Mouse (Mus musculus) left cerebral cortex, postnatal 25 days (tissue): Measurements from ENCODE around the gene Kcmf1. TPM values are rescaled to one million over a fixed set of nuclear protein-coding genes. Genes with fewer than 3 reads are reported as not detected.

ENCODE experiments used
- DNase-seq, 2 experiments: peaks; one replicate each; pipeline ENCODE4 v3.0.0; 2022; ENCODE audit warnings: low spot score in 2 of 2, mixed read lengths in 1 of 2
- intact Hi-C: fragments of 180-260 bp; cut with DNase I; formaldehyde crosslinking; loops from one replicate; pipeline ENCODE4 v1.15.1; 2025
- total RNA-seq, 2 experiments: library from RNA; stranded (reverse); gene quantifications; 2 replicates each; pipeline ENCODE4 v1.2.3; 2021

Kcmf1 gene
- total RNA-seq, 2 experiments from 2014 or later: 69.5 TPM

- intact Hi-C loops: no loop called here
These were observed 2.6 kb upstream of the Kcmf1 start for GRCm38 (mm10) chr6:72902254-72902990.

GRCm38 (mm10) chr6:72900952-72901351 is 1.2 kb upstream of the Kcmf1 start:
- no peak for DNase-seq
- intact Hi-C loops: no loop called here

More at GRCm38 (mm10) chr6:72902254-72902990, 2.6 kb upstream of the Kcmf1 start:
- no peak for DNase-seq

- DNase-seq: peak; percentile 51 to 67
- intact Hi-C loops: loop anchor here (5.0 kb wide), 1 partner anchor 52 kb away; no protein-coding TSS in a partner anchor
These were observed 488 bp downstream of the Kcmf1 start for GRCm38 (mm10) chr6:72899201-72899780.

- DNase-seq: peak; percentile 63 to 66
- intact Hi-C loops: loop anchor here (5.0 kb wide), 1 partner anchor 51 kb away; no protein-coding TSS in a partner anchor
These were observed 1.3 kb downstream of the Kcmf1 start for GRCm38 (mm10) chr6:72898244-72899200.

- DNase-seq: no peak
- intact Hi-C loops: loop anchor here (5.0 kb wide), 1 partner anchor 48 kb away; no protein-coding TSS in a partner anchor
These were observed 4.8 kb downstream of the Kcmf1 start for GRCm38 (mm10) chr6:72895000-72895399.

DNA sequence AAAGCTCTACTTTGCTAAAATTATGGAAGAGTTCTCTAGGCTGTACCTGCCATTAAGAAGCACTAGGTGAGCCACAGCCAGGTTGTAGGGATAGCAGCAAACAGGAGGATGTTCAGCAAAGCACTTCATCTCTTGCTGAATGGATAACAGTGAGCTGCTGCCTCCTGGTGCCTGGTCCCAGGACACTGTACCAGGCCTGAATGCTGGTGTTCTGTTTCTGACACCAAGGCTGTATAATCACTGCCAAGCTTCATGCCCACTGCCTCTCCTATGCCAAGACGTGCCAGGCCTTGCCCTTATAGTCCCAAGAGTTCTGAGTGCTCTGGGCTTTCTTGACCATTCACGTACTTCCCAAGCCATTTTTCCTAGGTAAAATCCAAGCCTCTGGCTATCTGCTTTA is 8.5 kb downstream of the Kcmf1 start:
- no peak for DNase-seq
- intact Hi-C loops: no loop called here

GRCm38 (mm10) chr6:72888655-72889054 is 11.1 kb downstream of the Kcmf1 start:
- DNase-seq: no peak
- intact Hi-C loops: no loop called here

DNA sequence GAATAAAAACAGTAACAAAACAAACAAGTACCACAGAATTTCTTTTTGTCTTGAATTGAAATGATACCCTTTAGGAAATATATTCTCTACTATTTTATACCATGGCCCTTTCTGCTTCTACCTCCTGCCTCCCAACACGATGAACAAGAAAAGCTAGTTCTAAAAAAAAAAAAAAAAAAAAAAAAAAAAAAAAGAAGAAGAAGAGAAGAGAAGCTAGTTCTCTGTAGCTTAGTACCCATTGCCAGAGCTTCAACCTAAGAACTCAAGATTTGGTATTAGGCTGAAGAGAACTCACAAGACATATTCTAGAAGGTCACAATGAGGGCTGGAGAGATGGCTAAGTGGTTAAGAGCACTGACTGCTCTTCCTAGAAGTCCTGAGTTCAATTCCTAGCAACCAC is 14.5 kb downstream of the Kcmf1 start:
- intact Hi-C loops: no loop called here
- DNase-seq: no peak

GRCm38 (mm10) chr6:72884767-72885166 is 15.0 kb downstream of the Kcmf1 start:
- intact Hi-C loops: no loop called here

DNA sequence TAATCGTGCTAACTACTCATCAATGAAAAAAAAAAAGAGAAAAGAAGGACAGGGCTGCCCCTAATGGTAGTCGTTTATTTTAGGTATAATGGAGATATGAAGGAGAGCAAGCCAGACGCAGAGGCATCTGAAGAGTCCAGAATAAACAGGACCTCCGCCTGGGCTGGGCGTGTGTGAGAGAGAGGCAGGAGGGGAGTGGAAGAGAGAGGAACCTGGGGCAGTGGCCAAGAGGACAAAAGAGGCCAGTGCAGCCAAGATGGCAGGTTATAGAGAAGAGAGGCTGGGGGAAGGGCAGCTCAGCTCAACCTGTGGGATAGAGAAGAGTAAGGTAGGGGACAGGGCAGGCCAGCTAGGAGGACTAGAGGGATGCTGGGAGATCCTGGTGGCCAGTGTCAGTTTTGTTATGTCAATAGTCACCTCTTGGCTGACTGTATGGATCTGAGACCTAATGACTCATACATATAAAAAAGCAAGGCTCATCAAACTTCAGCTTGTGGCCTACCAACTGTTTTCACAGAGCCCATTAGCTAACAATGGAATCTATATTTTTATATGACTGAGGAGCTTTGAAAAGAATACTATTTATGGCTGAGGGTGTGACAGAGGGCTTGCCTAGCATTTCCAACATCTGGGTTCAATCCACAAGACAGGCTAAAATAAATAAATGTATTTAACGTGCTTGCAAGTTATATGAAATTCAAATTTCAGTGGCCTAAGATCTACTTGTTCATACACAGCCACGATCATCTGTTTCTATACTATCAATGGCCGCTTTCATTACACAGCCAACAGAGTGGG is 16.9 kb downstream of the Kcmf1 start:
- intact Hi-C loops: no loop called here
- DNase-seq: no peak

More at GRCm38 (mm10) chr6:72884767-72885166, 15.0 kb downstream of the Kcmf1 start:
- no peak for DNase-seq

- intact Hi-C loops: no loop called here
- no peak for DNase-seq
These were observed 17.6 kb downstream of the Kcmf1 start for GRCm38 (mm10) chr6:72882222-72882621.

- intact Hi-C loops: no loop called here
- DNase-seq: peak in 1 of 2 experiments; percentile 27
These were observed 18.2 kb downstream of the Kcmf1 start for GRCm38 (mm10) chr6:72881619-72881979.

- intact Hi-C loops: no loop called here
- no peak for DNase-seq
These were observed 18.7 kb downstream of the Kcmf1 start for GRCm38 (mm10) chr6:72880913-72881618.

DNA sequence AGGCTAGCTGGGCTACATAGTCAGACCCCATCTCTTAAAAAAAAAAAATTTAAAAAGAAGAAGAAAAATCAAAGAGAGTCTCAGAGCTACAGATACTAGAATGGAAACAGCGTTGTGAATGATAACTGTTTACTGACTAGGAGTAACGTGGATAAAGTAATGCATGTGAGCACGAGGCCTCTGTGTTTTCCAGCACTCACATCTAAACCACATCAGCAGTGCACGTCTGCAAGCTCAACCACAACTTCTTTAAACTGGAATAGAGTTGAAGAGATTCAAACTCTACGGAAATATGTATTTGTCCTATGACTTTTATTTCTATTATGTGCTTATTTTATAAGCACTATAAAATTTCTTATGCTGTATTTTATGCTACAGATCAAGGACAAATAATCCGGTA is 23.1 kb downstream of the Kcmf1 start:
- intact Hi-C loops: no loop called here
- DNase-seq: no peak

DNA sequence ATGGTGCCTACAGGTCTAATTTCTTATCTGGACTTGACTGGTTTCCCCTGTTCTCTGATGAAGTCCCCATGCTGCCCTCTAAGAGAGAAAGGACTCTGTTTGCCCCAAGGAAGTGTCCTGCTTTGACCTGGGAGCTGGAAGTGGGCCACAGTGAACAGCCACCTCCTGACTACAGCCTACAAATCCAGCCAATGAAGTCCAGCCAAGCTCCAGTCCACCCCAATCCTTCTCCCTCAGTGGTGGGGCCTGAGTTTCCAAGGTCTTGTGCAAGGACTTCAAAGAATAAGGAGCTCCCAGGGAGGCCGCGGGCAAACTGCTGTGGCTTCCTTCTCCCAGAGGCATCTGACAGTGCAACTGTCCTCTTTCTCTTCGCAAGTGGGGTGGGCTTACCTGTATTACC is 26.4 kb downstream of the Kcmf1 start:
- DNase-seq: peak in 1 of 2 experiments; percentile 56
- intact Hi-C loops: no loop called here

- DNase-seq: no peak
- intact Hi-C loops: no loop called here
These were observed 27.5 kb downstream of the Kcmf1 start for GRCm38 (mm10) chr6:72872276-72872675.

DNA sequence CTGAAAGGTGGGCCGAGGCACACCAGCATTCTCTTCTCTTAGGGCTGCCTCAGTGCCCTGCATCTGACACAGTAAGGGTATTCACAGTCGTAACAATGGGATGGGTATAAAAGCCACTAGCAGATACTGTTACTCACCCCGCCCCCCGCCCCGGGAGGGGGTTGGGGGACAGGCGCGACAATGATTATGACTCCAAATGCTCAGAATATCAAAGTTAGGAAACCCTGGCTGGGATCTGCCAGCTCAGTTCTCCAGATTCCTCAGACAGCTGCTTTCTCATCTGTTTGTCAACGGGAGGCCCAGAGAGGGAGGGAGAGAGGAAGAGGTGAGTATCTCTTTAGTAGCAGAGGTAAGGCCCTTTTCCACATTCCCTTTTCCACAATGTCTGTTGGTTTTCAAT is 30.2 kb downstream of the Kcmf1 start:
- intact Hi-C loops: no loop called here

GRCm38 (mm10) chr6:72868688-72869087 is 31.1 kb downstream of the Kcmf1 start:
- DNase-seq: no peak
- intact Hi-C loops: no loop called here

More for the DNA sequence above, 30.2 kb downstream of the Kcmf1 start:
- DNase-seq: no peak

- DNase-seq: no peak
- intact Hi-C loops: no loop called here
These were observed 32.0 kb downstream of the Kcmf1 start for GRCm38 (mm10) chr6:72867746-72868145.
